Mouse (Mus musculus) thymus, postnatal 36 days (tissue): Measurements from ENCODE around the gene Grik5.
A peak's percentile ranks its signal among the peaks of the same experiment; 100 is the strongest.

Experiments used
- DNase-seq, 2 experiments: peaks; one replicate each; pipeline ENCODE4 v3.0.0; 2022; ENCODE audit warnings: mixed read lengths in 2 of 2

Gene Grik5

GRCm38 (mm10) chr7:25030032-25030753 is 42.0 kb downstream of the Grik5 start:
- peak; percentile 61 to 72 for DNase-seq

GRCm38 (mm10) chr7:25026452-25026851 is 45.7 kb downstream of the Grik5 start:
- DNase-seq, result no peak

DNA sequence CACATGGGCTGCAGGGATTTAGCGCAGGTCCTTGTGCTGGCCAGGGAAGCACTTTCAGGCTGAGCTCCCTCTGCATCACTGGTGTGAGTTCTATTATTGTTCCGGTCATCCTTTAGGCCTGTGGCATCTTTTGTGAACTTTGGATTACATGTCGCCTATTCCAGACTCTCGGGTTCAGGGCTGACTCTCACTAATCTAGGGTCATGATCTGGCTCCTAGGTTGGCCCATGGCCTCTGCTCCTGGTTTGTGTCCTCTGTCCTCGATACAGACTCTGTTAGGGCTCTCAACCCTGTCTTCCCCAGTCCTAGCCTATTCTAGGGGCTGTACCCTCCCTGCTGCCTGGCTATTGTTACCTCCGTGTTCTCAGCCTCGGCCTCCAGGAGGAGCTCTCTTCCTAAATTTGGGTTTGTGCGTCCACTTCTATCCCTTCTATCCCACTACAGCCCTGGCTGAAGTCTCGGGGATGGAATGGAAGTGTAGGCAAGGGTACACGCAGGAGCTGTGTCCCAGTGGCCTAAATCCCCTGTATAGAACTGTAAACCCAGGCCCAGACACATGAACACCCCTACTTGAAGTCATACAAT is 46.2 kb downstream of the Grik5 start:
- DNase-seq, result no peak

GRCm38 (mm10) chr7:25011592-25011991 is 60.6 kb downstream of the Grik5 start:
- DNase-seq, result no peak

- DNase-seq, result peak; percentile 36 to 37
These were observed 61.8 kb downstream of the Grik5 start for GRCm38 (mm10) chr7:25010090-25010913.

DNA sequence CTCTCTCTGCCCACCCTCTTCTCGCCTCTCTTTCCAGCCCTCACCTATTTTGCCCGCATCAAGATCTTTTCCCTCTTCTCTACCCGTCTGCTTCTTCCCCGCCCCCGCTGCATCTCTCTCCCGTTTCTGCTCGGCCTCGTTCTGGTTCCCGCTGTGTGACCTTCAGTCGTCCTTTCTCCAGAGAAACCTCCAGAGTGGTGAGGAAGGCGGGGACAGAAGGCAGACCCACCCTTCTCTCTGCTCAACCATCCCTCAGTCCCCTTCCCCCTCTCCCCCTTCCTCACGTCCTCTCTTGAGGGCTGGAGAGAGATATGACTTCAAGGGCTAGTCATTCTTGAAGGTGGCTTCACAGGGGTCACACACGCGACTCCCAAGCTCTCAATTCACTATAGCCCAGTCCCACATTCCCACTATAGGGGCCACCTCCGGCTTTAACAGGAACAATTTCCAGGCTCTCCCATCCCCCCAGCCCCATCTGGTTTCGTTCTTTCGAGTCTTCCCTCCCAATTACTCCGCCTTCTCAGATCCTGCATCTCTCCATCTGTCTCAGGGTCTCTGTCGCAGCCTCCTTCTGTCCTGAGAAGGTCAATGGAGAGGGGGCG is 62.9 kb downstream of the Grik5 start:
- no peak for DNase-seq

- peak; percentile 67 to 72 for DNase-seq
These were observed 63.5 kb downstream of the Grik5 start for GRCm38 (mm10) chr7:25008635-25009034.

GRCm38 (mm10) chr7:25007609-25008374 is 64.4 kb downstream of the Grik5 start:
- no peak for DNase-seq

- no peak for DNase-seq
These were observed 65.4 kb downstream of the Grik5 start for GRCm38 (mm10) chr7:25006586-25007364.

GRCm38 (mm10) chr7:25006171-25006570 is 66.0 kb downstream of the Grik5 start:
- DNase-seq, result no peak

- peak; percentile 41 to 67 for DNase-seq
These were observed 66.6 kb downstream of the Grik5 start, which contains the start of gene Atp1a3 for GRCm38 (mm10) chr7:25005421-25006065. TSS of gene Atp1a3 (minus strand) at chr7:25005958.

DNA sequence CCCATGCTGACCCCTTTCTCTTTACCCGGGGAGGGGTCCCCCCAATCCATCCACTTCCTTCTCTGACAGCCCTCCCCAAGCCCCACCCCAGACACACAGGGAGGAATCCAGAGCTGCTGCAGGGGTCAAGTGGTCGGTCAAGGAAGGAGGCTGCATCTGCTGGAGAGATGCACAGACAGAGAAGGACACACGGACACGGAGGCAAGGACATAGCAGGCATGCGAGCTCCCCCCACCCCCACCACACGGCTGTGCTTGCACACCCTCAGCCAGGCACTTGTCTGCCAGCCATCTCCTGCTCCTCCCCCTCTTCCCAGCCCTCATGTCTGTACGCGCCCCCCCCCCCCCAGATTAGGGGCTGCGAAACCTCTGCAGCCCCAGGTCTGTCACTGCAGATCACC is 67.3 kb downstream of the Grik5 start:
- DNase-seq, result no peak

GRCm38 (mm10) chr7:25003820-25004388 is 68.2 kb downstream of the Grik5 start:
- no peak for DNase-seq

DNA sequence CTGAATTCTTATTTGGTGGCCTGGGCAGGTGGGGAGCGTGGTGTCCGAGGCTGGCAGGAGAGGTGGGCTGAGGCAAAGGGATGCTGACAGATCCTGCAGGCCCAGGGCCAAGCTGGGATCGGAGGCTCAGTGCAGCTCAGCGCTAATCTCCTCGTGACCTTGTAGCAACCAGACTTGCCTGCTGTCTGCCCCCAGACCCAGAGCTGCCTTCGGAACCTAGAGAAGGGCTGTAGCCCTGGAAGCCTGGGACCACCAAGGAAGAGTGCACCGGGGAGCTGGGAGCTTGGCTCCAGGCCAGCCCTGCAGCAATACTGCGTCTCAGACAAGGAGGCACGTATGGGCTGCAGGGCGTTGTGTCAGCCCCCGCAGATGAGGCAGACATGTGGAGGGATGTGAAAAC is 68.9 kb downstream of the Grik5 start:
- DNase-seq, result no peak

DNA sequence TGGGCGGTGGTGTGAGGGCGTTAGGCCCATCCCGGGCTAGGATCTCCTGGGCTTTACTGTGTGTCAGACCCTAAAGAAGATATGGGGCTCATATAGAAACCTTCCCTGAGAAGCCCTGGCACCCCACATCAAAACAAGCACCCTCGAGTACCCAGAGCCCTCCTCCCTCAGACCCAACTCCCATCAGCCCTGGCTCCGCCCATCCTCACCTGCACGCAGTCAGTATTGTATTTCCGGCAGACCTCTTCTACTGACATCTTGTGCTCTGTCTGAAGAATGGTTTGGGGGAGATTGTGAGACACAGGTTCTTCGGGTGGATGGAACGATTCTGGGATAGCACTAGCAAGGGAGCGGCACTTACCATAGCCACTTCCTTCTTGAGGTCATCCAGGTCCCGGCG is 71.4 kb downstream of the Grik5 start:
- peak; percentile 79 to 89 for DNase-seq

DNA sequence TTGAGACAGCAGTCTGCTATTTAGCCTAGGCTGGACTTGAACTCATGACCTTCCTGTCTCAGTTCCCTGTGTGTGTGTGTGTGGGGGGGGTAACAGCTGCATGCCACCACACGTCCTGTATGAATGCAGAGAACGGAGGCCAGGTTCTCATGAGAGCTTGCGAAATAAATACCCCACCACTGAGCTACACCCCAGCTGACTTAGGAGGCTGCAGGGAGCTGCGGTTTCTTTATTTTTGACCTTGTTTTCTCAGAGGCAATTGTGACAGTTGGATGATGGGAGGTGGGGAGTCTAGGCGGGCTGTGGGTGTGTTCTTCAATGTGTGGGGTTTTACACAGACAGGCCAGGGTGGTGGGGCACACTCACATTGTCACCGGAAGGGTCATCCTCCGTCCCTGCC is 71.9 kb downstream of the Grik5 start:
- DNase-seq, result peak; percentile 55 to 74

DNA sequence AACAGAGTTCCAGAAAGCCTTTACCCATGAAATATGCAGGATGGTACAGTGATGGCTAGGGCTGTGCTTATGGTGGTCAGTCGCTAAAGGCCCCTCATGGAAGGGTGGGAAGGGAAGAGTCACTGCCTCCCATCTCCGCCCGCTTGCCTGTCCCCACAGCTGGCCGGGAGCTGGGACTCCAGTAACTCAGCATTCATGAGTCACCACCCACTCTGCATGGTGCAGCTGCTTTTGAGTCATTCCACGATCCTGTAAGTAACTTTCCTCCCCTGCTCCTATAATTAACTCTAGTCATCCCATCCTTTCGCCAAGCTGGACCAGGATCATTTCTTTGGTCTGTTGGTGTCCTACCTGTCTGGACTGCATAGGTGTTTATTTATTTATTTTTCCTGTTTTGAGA is 79.1 kb downstream of the Grik5 start:
- DNase-seq, result no peak

- DNase-seq, result no peak
These were observed 81.7 kb downstream of the Grik5 start for GRCm38 (mm10) chr7:24990478-24990877.

GRCm38 (mm10) chr7:24987941-24988340 is 84.2 kb downstream of the Grik5 start:
- no peak for DNase-seq

- peak in 1 of 2 experiments; percentile 36 for DNase-seq
These were observed 86.3 kb downstream of the Grik5 start for GRCm38 (mm10) chr7:24985799-24986198.

GRCm38 (mm10) chr7:24984307-24984706 is 87.8 kb downstream of the Grik5 start:
- DNase-seq, result no peak
